Mouse (Mus musculus) CH12.LX (cell line): ENCODE measurements at regions not wholly inside any gene's neighbourhood (a gene's known extent, or its start where the extent isn't known, plus 50 kb on each side); places are given as distances from the start of the nearest gene placed in this dataset.
A peak's percentile ranks its signal among the peaks of the same experiment; 100 is the strongest.

Source experiments
- CTCF ChIP-seq, 2 experiments: IDR thresholded peaks in 1 of 2; conservative IDR thresholded peaks in 1 of 2; 2 replicates each; pipeline ENCODE4 v1.5.1; 2011 to 2012; ENCODE audit warnings: low read depth in 2 of 2, low read length in 2 of 2, improper control_type of control experiment in 1 of 2, inconsistent platforms in 1 of 2, mild to moderate bottlenecking in 1 of 2, moderate library complexity in 1 of 2
- POLR2A ChIP-seq: IDR thresholded peaks from 2 replicates; pipeline ENCODE4 v1.6.1; 2011; ENCODE audit warnings: low read depth, mild to moderate bottlenecking, improper control_type of control experiment, low read length
- USF2 ChIP-seq: conservative IDR thresholded peaks from 2 replicates; pipeline ENCODE4 v1.6.1; 2011; ENCODE audit warnings: low read depth, low read length, improper control_type of control experiment
- ZMIZ1 ChIP-seq: IDR thresholded peaks from 2 replicates; pipeline ENCODE4 v1.6.1; 2012; ENCODE audit warnings: low read depth, mild to moderate bottlenecking, inconsistent platforms, low read length, improper control_type of control experiment

GRCm38 (mm10) chr15:88468810-88469209 lies 131.3 kb upstream of the Zdhhc25 start:
- no peak for TF ChIP-seq USF2
- peak; percentile 62 to 78 for TF ChIP-seq CTCF (conservative IDR thresholded peaks at IDR 0.05 in 1 of 2, IDR thresholded peaks at IDR 0.05 in 1 of 2; ENCODE audit: low read depth in 2 of 2, low read length in 2 of 2)
- no peak for TF ChIP-seq POLR2A
- TF ChIP-seq ZMIZ1: no peak
